Mouse (Mus musculus): ENCODE measurements around the gene Kctd18. TPM values are rescaled to one million over a fixed set of nuclear protein-coding genes. Genes with fewer than 3 reads are reported as not detected.

Gene Kctd18
- total and polyA plus RNA-seq, 3 experiments: 18.7 to 52.7 (median 30.6) TPM

- TF ChIP-seq TAL1 (conservative IDR thresholded peaks at IDR 0.05; ENCODE audit: low read depth, low read length): no peak
- no peak for TF ChIP-seq GATA2 (IDR thresholded peaks at IDR 0.05; ENCODE audit: borderline replicate concordance, low read depth, low read length)
- no peak for TF ChIP-seq POLR2AphosphoS5 (IDR thresholded peaks at IDR 0.05; ENCODE audit: insufficient replicate concordance, low read depth, low read length)
- no peak for TF ChIP-seq CTCF (IDR thresholded peaks at IDR 0.05; ENCODE audit: low read depth, low read length)
- TF ChIP-seq GATA1 (IDR thresholded peaks at IDR 0.05; ENCODE audit: borderline replicate concordance, low read length): no peak
- Histone ChIP-seq H3K36me3 (replicated peaks) (peaks cover 9% of the 10 kb centered on the region), H3K4me3 (ENCODE audit: low read depth, low read length) (no peak overlapping the region), H3K4me1 (ENCODE audit: insufficient read depth, low read depth, low read length) (no peaks in the 10 kb centered on the region), H3K27me3 (ENCODE audit: insufficient read depth, low read length) (peaks cover 11% of the 10 kb centered on the region), H3K9me3 (replicated peaks) (no peaks in the 10 kb centered on the region)
- DNase-seq (ENCODE audit: low spot score) (no peak), ATAC-seq (ENCODE audit: extremely low read depth, insufficient number of reproducible peaks, low FRiP score, poor library complexity, severe bottlenecking) (no peak)
These were observed 69.6 kb downstream of the Kctd18 start for GRCm38 (mm10) chr1:57949195-57949594.

GRCm38 (mm10) chr1:57947552-57948347 is 71.0 kb downstream of the Kctd18 start:
- no peak for ATAC-seq (ENCODE audit: extremely low read depth, insufficient number of reproducible peaks, low FRiP score, poor library complexity, severe bottlenecking)
- peaks cover 1% of the 10 kb centered on the region for H3K36me3 ChIP-seq (replicated peaks)
- no peak for TF ChIP-seq GATA1 (IDR thresholded peaks at IDR 0.05; ENCODE audit: borderline replicate concordance, low read length)
- H3K4me1 ChIP-seq (ENCODE audit: insufficient read depth, low read depth, low read length): no peaks in the 10 kb centered on the region
- no peak for DNase-seq (ENCODE audit: low spot score)
- H3K9me3 ChIP-seq (replicated peaks): no peaks in the 10 kb centered on the region
- no peak overlapping the region for H3K4me3 ChIP-seq (ENCODE audit: low read depth, low read length)
- H3K27me3 ChIP-seq (ENCODE audit: insufficient read depth, low read length): peaks cover 18% of the 10 kb centered on the region

- TF ChIP-seq GATA2 (IDR thresholded peaks at IDR 0.05; ENCODE audit: borderline replicate concordance, low read depth, low read length) (no peak), CTCF (IDR thresholded peaks at IDR 0.05; ENCODE audit: low read depth, low read length) (no peak), GATA1 (IDR thresholded peaks at IDR 0.05; ENCODE audit: borderline replicate concordance, low read length) (no peak)
- H3K36me3 ChIP-seq (replicated peaks): no peaks in the 10 kb centered on the region
- no peaks in the 10 kb centered on the region for H3K9me3 ChIP-seq (replicated peaks)
- ATAC-seq (ENCODE audit: extremely low read depth, insufficient number of reproducible peaks, low FRiP score, poor library complexity, severe bottlenecking) (no peak), DNase-seq (ENCODE audit: low spot score) (no peak)
- H3K27me3 ChIP-seq (ENCODE audit: insufficient read depth, low read length): peaks cover 22% of the 10 kb centered on the region
- no peaks in the 10 kb centered on the region for H3K4me1 ChIP-seq (ENCODE audit: insufficient read depth, low read depth, low read length)
- H3K4me3 ChIP-seq (ENCODE audit: low read depth, low read length): no peak overlapping the region
These were observed 76.5 kb downstream of the Kctd18 start for GRCm38 (mm10) chr1:57942215-57942614.

GRCm38 (mm10) chr1:57941734-57942133 is 77.0 kb downstream of the Kctd18 start:
- H3K4me1 ChIP-seq (ENCODE audit: insufficient read depth, low read depth, low read length): no peaks in the 10 kb centered on the region
- no peak for ATAC-seq (ENCODE audit: extremely low read depth, insufficient number of reproducible peaks, low FRiP score, poor library complexity, severe bottlenecking)

GRCm38 (mm10) chr1:57941095-57941494 is 77.7 kb downstream of the Kctd18 start:
- no peak for DNase-seq (ENCODE audit: low spot score)
- Histone ChIP-seq H3K9me3 (replicated peaks) (no peaks in the 10 kb centered on the region), H3K4me1 (ENCODE audit: insufficient read depth, low read depth, low read length) (no peaks in the 10 kb centered on the region), H3K27me3 (ENCODE audit: insufficient read depth, low read length) (peaks cover 19% of the 10 kb centered on the region), H3K36me3 (replicated peaks) (no peaks in the 10 kb centered on the region), H3K4me3 (ENCODE audit: low read depth, low read length) (no peak overlapping the region)
- ATAC-seq (ENCODE audit: extremely low read depth, insufficient number of reproducible peaks, low FRiP score, poor library complexity, severe bottlenecking): no peak
- TF ChIP-seq CTCF (IDR thresholded peaks at IDR 0.05; ENCODE audit: low read depth, low read length): no peak
- no peak for TF ChIP-seq TAL1 (conservative IDR thresholded peaks at IDR 0.05; ENCODE audit: low read depth, low read length)
- no peak for TF ChIP-seq GATA1 (IDR thresholded peaks at IDR 0.05; ENCODE audit: borderline replicate concordance, low read length)
- TF ChIP-seq GATA2 (IDR thresholded peaks at IDR 0.05; ENCODE audit: borderline replicate concordance, low read depth, low read length): no peak
- no peak for TF ChIP-seq POLR2AphosphoS5 (IDR thresholded peaks at IDR 0.05; ENCODE audit: insufficient replicate concordance, low read depth, low read length)

More at GRCm38 (mm10) chr1:57941734-57942133, 77.0 kb downstream of the Kctd18 start:
- no peaks in the 10 kb centered on the region for H3K9me3 ChIP-seq (replicated peaks)
- no peaks in the 10 kb centered on the region for H3K36me3 ChIP-seq (replicated peaks)
- no peak overlapping the region for H3K4me3 ChIP-seq (ENCODE audit: low read depth, low read length)
- H3K27me3 ChIP-seq (ENCODE audit: insufficient read depth, low read length): peaks cover 20% of the 10 kb centered on the region
- DNase-seq (ENCODE audit: low spot score): no peak
- TF ChIP-seq POLR2AphosphoS5 (IDR thresholded peaks at IDR 0.05; ENCODE audit: insufficient replicate concordance, low read depth, low read length) (no peak), GATA2 (IDR thresholded peaks at IDR 0.05; ENCODE audit: borderline replicate concordance, low read depth, low read length) (no peak), GATA1 (IDR thresholded peaks at IDR 0.05; ENCODE audit: borderline replicate concordance, low read length) (no peak), CTCF (IDR thresholded peaks at IDR 0.05; ENCODE audit: low read depth, low read length) (no peak), TAL1 (conservative IDR thresholded peaks at IDR 0.05; ENCODE audit: low read depth, low read length) (no peak)

GRCm38 (mm10) chr1:57940691-57941090 is 78.1 kb downstream of the Kctd18 start:
- ATAC-seq (ENCODE audit: extremely low read depth, insufficient number of reproducible peaks, low FRiP score, poor library complexity, severe bottlenecking) (no peak), DNase-seq (ENCODE audit: low spot score) (no peak)
- Histone ChIP-seq H3K9me3 (replicated peaks) (no peaks in the 10 kb centered on the region), H3K27me3 (ENCODE audit: insufficient read depth, low read length) (peaks cover 19% of the 10 kb centered on the region), H3K36me3 (replicated peaks) (no peaks in the 10 kb centered on the region), H3K4me1 (ENCODE audit: insufficient read depth, low read depth, low read length) (no peaks in the 10 kb centered on the region), H3K4me3 (ENCODE audit: low read depth, low read length) (no peak overlapping the region)
- TF ChIP-seq GATA1 (IDR thresholded peaks at IDR 0.05; ENCODE audit: borderline replicate concordance, low read length) (no peak), CTCF (IDR thresholded peaks at IDR 0.05; ENCODE audit: low read depth, low read length) (no peak)

Measured in G1E (cell line).